Mouse (Mus musculus): ENCODE results near the gene Ccdc43.

GRCm38 (mm10) chr11:102643891-102644382 is 53.6 kb downstream of the Ccdc43 start:
- TF ChIP-seq POLR2A (IDR thresholded peaks at IDR 0.05; ENCODE audit: borderline replicate concordance, insufficient read depth, low read length) (no peak), CTCF (IDR thresholded peaks at IDR 0.05; ENCODE audit: borderline replicate concordance, insufficient read depth, low read depth, low read length) (no peak)
